ENCODE assay signal across 30 mouse cellular contexts in genomic region chr10:60363426-60363825, GRCm38 (mm10). TPM values are rescaled to one million over a fixed set of nuclear protein-coding genes. Genes with fewer than 3 reads are reported as not detected.
DNase-seq lines count a peak whose midpoint lies in the region; ATAC-seq and TF ChIP-seq lines count a peak whose summit lies in the region.
"Had no signal": no experiment of that assay in that cellular context is flagged by ENCODE, and none has a peak within 500 bp of the region (broad histone marks: within the 10 kb centered on the region; RNA-seq: fewer than 3 reads in every experiment).

No protein-coding gene starts in this region.

- H3K27ac ChIP-seq in midbrain, embryonic 10.5 days (replicated peaks): 0 out of 2 replicates have a peak overlapping the region, but pooled peaks have one; percentile 23
- no peak overlapping the region for H3K27ac ChIP-seq in midbrain, embryonic 14.5 days (replicated peaks; ENCODE audit: low read depth, low read length)
- H3K27ac ChIP-seq in bone marrow macrophage, adult 2 months (ENCODE audit: insufficient read depth, low read depth, low read length): peak overlapping the region; percentile 95
- H3K27ac ChIP-seq in macrophage: peak overlapping the region; percentile 90
- H3K27ac ChIP-seq: embryonic facial prominence, embryonic 12.5 days; embryonic facial prominence, embryonic 15.5 days; forebrain, embryonic 12.5 days; forebrain, embryonic 15.5 days; heart, embryonic 15.5 days; hindbrain, embryonic 10.5 days; hindbrain, embryonic 13.5 days; intestine, embryonic 15.5 days had no signal

- TF ChIP-seq POLR2A in bone marrow macrophage, adult 2 months (IDR thresholded peaks at IDR 0.05; ENCODE audit: borderline replicate concordance, low read depth, low read length): no peak

- H3K9me3 ChIP-seq in midbrain, embryonic 10.5 days (replicated peaks): no peaks in the 10 kb centered on the region
- no peaks in the 10 kb centered on the region for H3K9me3 ChIP-seq in midbrain, embryonic 14.5 days (ENCODE audit: control insufficient read depth, low read length)
- H3K9me3 ChIP-seq: embryonic facial prominence, embryonic 12.5 days; embryonic facial prominence, embryonic 15.5 days; forebrain, embryonic 12.5 days; forebrain, embryonic 15.5 days; heart, embryonic 12.5 days; heart, embryonic 15.5 days; hindbrain, embryonic 10.5 days; hindbrain, embryonic 13.5 days; intestine, embryonic 15.5 days had no signal

- WGBS in midbrain, embryonic 10.5 days: 75% methylated on average over 6 of the region's 6 CpGs
- 60% methylated on average over 6 of the region's 6 CpGs for WGBS in midbrain, embryonic 14.5 days
- 81% methylated on average over 5 of the region's 6 CpGs for WGBS in macrophage (ENCODE audit: missing documents)

- H3K4me1 ChIP-seq in midbrain, embryonic 10.5 days: peaks cover 12% of the 10 kb centered on the region; the same call in 1 of the 2 replicates
- H3K4me1 ChIP-seq in midbrain, embryonic 14.5 days (ENCODE audit: control insufficient read depth, insufficient read depth, low read length): no peaks in the 10 kb centered on the region
- H3K4me1 ChIP-seq in bone marrow macrophage, adult 2 months (ENCODE audit: control insufficient read depth, insufficient read depth, low read length): peaks cover 75% of the 10 kb centered on the region
- H3K4me1 ChIP-seq: forebrain, embryonic 15.5 days had no signal

- peaks cover 58% of the 10 kb centered on the region; the same call in 1 of the 2 replicates for H3K79me2 ChIP-seq in macrophage (ENCODE audit: inconsistent target)

- no peak for ATAC-seq in midbrain, embryonic 14.5 days (ENCODE audit: low FRiP score, low TSS enrichment)
- no peak for ATAC-seq in erythroblast, adult 5-6 weeks (replicated peaks; ENCODE audit: low FRiP score, poor library complexity, severe bottlenecking)
- ATAC-seq: CD4-positive, CD25-positive, alpha-beta regulatory T cell, adult 4 months; forebrain, embryonic 15.5 days; hindbrain, embryonic 16.5 days; intestine, embryonic 15.5 days; Patski had no signal

- H3K4me3 ChIP-seq in midbrain, embryonic 10.5 days: no peak overlapping the region
- H3K4me3 ChIP-seq in midbrain, embryonic 14.5 days (replicated peaks; ENCODE audit: low read depth, low read length): no peak overlapping the region
- no peak overlapping the region for H3K4me3 ChIP-seq in bone marrow macrophage, adult 2 months (ENCODE audit: insufficient read depth, low read length)
- no peak overlapping the region for H3K4me3 ChIP-seq in macrophage (ENCODE audit: inconsistent target)
- H3K4me3 ChIP-seq: embryonic facial prominence, embryonic 12.5 days; embryonic facial prominence, embryonic 15.5 days; erythroblast, embryonic 14.5 days; forebrain, embryonic 12.5 days; forebrain, embryonic 15.5 days; heart, embryonic 12.5 days; heart, embryonic 15.5 days; hindbrain, embryonic 10.5 days; hindbrain, embryonic 13.5 days; intestine, embryonic 15.5 days had no signal

- no peak overlapping the region for H3K4me2 ChIP-seq in midbrain, embryonic 14.5 days (ENCODE audit: low read length)
- H3K4me2 ChIP-seq: embryonic facial prominence, embryonic 12.5 days; embryonic facial prominence, embryonic 15.5 days; forebrain, embryonic 12.5 days; forebrain, embryonic 15.5 days; heart, embryonic 12.5 days; heart, embryonic 15.5 days; hindbrain, embryonic 13.5 days; intestine, embryonic 15.5 days had no signal

- no peak for TF ChIP-seq CTCF in bone marrow macrophage, adult 2 months (IDR thresholded peaks at IDR 0.05; ENCODE audit: low read depth, low read length)

- no peak for DNase-seq in midbrain, embryonic 10.5 days (ENCODE audit: low spot score)
- no peak for DNase-seq in midbrain, embryonic 14.5 days
- DNase-seq in urinary bladder, postnatal 36 days (ENCODE audit: low spot score in 2 of 2): no peak
- DNase-seq: adrenal gland, adult 2 months; adrenal gland, postnatal 14 days; cerebellum, adult 18-20 months; cerebellum, adult 9-10 months; cerebellum, postnatal 14 days; gastrocnemius, postnatal 14 days; heart, postnatal 10 days; heart, postnatal 36 days had no signal

- H3K36me3 ChIP-seq in midbrain, embryonic 10.5 days: no peaks in the 10 kb centered on the region
- H3K36me3 ChIP-seq in midbrain, embryonic 14.5 days (ENCODE audit: control insufficient read depth, insufficient read depth, low read length): no peaks in the 10 kb centered on the region
- H3K36me3 ChIP-seq in macrophage (ENCODE audit: inconsistent target): peaks cover 57% of the 10 kb centered on the region
- H3K36me3 ChIP-seq: embryonic facial prominence, embryonic 12.5 days; embryonic facial prominence, embryonic 15.5 days; forebrain, embryonic 12.5 days; forebrain, embryonic 15.5 days; heart, embryonic 12.5 days; heart, embryonic 15.5 days; hindbrain, embryonic 10.5 days; hindbrain, embryonic 13.5 days; intestine, embryonic 15.5 days had no signal

- H3K27me3 ChIP-seq in midbrain, embryonic 10.5 days (ENCODE audit: low read depth, poor library complexity, severe bottlenecking): no peaks in the 10 kb centered on the region
- no peaks in the 10 kb centered on the region for H3K27me3 ChIP-seq in midbrain, embryonic 14.5 days (ENCODE audit: control insufficient read depth, insufficient read depth, low read length)
- H3K27me3 ChIP-seq: embryonic facial prominence, embryonic 12.5 days; embryonic facial prominence, embryonic 15.5 days; forebrain, embryonic 12.5 days; forebrain, embryonic 15.5 days; heart, embryonic 12.5 days; heart, embryonic 15.5 days; hindbrain, embryonic 13.5 days; intestine, embryonic 15.5 days; Patski had no signal

- H3K9ac ChIP-seq in midbrain, embryonic 14.5 days (replicated peaks; ENCODE audit: low read length): no peak overlapping the region
- H3K9ac ChIP-seq: embryonic facial prominence, embryonic 12.5 days; embryonic facial prominence, embryonic 15.5 days; forebrain, embryonic 12.5 days; forebrain, embryonic 15.5 days; heart, embryonic 12.5 days; heart, embryonic 15.5 days; hindbrain, embryonic 13.5 days; intestine, embryonic 15.5 days had no signal

RNA-seq across cellular contexts. Expression of gene Vsir, which starts 16.8 kb away (rescaled TPM):
- 1.9 and 2.3 TPM in 2 replicates for polyA plus RNA-seq in midbrain, embryonic 10.5 days (2016; fragmentation: Nextera tagmentation; extraction: Ambion mirVana)
- 1.1 and 2.7 TPM in 2 replicates for polyA plus RNA-seq in midbrain, embryonic 14.5 days (2014; fragmentation: Nextera tagmentation; extraction: Ambion mirVana)
- polyA plus RNA-seq in bone marrow macrophage, adult 2 months (2012; ENCODE audit: insufficient read depth, insufficient read length, missing spikeins): 536 and 666 TPM in 2 replicates
- total RNA-seq in macrophage (2018; cell fraction: chromatin; rRNA removed): 100 to 1,000 TPM in 6 of 26 experiments, 10 to 100 TPM in 20; 10.8 to 164 (median 60.8) TPM
- total RNA-seq in macrophage (2018; cell fraction: cytosol; rRNA removed): 100 to 1,000 TPM in 24 of 26 experiments, 10 to 100 TPM in 2; 90.4 to 273 (median 157) TPM
- total RNA-seq in macrophage (2018; cell fraction: nucleus; rRNA removed): 100 to 1,000 TPM in 24 of 26 experiments, 10 to 100 TPM in 2; 88.2 to 317 (median 168) TPM
- polyA plus RNA-seq in macrophage (2018): 165 to 459 TPM (median 279 TPM) in 3 replicates
- 78.8 and 104 TPM in 2 replicates for total RNA-seq in erythroblast, adult 5-6 weeks (2015; ENCODE audit: low replicate concordance)
- 77.5 and 165 TPM in 2 replicates for total RNA-seq in erythroblast, adult 5-6 weeks (2017; ENCODE audit: low replicate concordance)

RNA-seq across cellular contexts. Expression of gene Gm17455, which starts 36.1 kb away (rescaled TPM):
- 3.7 and 5.5 TPM in 2 replicates for polyA plus RNA-seq in midbrain, embryonic 10.5 days (2016; fragmentation: Nextera tagmentation; extraction: Ambion mirVana)
- polyA plus RNA-seq in midbrain, embryonic 14.5 days (2014; fragmentation: Nextera tagmentation; extraction: Ambion mirVana): 7.6 and 9.8 TPM in 2 replicates
- polyA plus RNA-seq in bone marrow macrophage, adult 2 months (2012; ENCODE audit: insufficient read depth, insufficient read length, missing spikeins): not detected in 2 replicates
- 1 to 10 TPM in 6 of 26 experiments, under 1 TPM in 2, not detected in 18; 0.81 to 7.0 (median 1.4) TPM for total RNA-seq in macrophage (2018; cell fraction: chromatin; rRNA removed)
- under 1 TPM in 7 of 26 experiments, not detected in 19; 0.14 to 0.59 (median 0.29) TPM for total RNA-seq in macrophage (2018; cell fraction: cytosol; rRNA removed)
- total RNA-seq in macrophage (2018; cell fraction: nucleus; rRNA removed): 10 to 100 TPM in 1 of 26 experiments, 1 to 10 TPM in 9, under 1 TPM in 1, not detected in 15; 0.88 to 10.1 (median 1.5) TPM
- not detected in 3 replicates for polyA plus RNA-seq in macrophage (2018)
- total RNA-seq in erythroblast, adult 5-6 weeks (2015; ENCODE audit: low replicate concordance): not detected in 2 replicates
- total RNA-seq in erythroblast, adult 5-6 weeks (2017; ENCODE audit: low replicate concordance): not detected in 2 replicates
- total RNA-seq: adrenal gland, adult 2 months; adrenal gland, postnatal 14 days; adrenal gland, postnatal 4 days; heart, postnatal 10 days; heart, postnatal 36 days; MEL had no signal
- polyA plus RNA-seq: C2C12; erythroblast, embryonic 14.5 days; Patski had no signal

Comparison
In these comparisons a context has a peak if more than half of its experiments do, and no peak if none do; other contexts are left out.
1. RNA of gene Vsir, which starts 16.8 kb away (polyA plus RNA-seq): 536 to 666 TPM in bone marrow macrophage, adult 2 months and 165 to 459 TPM in macrophage; 1.1 to 2.7 TPM in midbrain, embryonic 14.5 days and 1.9 to 2.3 TPM in midbrain, embryonic 10.5 days; every median in the first group is over 10 times any median in the second.